Mouse (Mus musculus) kidney, embryonic 16.5 days (tissue): ENCODE measurements around the gene Med20. TPM values are rescaled to one million over a fixed set of nuclear protein-coding genes. Genes with fewer than 3 reads are reported as not detected.

Source experiments
- ATAC-seq: fragments of 200-750 bp; cut with Nextera tagmentation; 2 replicates; pipeline ENCODE4 v1.8.0; 2017; ENCODE audit warnings: moderate TSS enrichment; ENCODE audit not compliant: low FRiP score, low TSS enrichment
- H3K27ac ChIP-seq: fragments of 300-500 bp; sonication (generic); 2 replicates; pipeline ENCODE4 v1.5.1; 2014; ENCODE audit warnings: low read length
- H3K27me3 ChIP-seq: fragments of 300-500 bp; sonication (generic); 2 replicates; pipeline ENCODE4 v1.6.1; 2014; ENCODE audit warnings: low read length, control low read depth, mixed read lengths; ENCODE audit not compliant: insufficient read depth
- H3K36me3 ChIP-seq: fragments of 300-500 bp; sonication (generic); 2 replicates; pipeline ENCODE4 v1.6.1; 2014; ENCODE audit warnings: low read length, control low read depth, mixed read lengths; ENCODE audit not compliant: insufficient read depth
- H3K4me1 ChIP-seq: fragments of 300-500 bp; sonication (generic); 2 replicates; pipeline ENCODE4 v1.6.1; 2014; ENCODE audit warnings: low read length, control low read depth, mixed read lengths; ENCODE audit not compliant: insufficient read depth
- H3K4me2 ChIP-seq: fragments of 300-500 bp; sonication (generic); replicated peaks from 2 replicates; pipeline ENCODE4 v1.6.1; 2014; ENCODE audit warnings: low read depth, low read length
- H3K4me3 ChIP-seq: fragments of 300-500 bp; sonication (generic); 2 replicates; pipeline ENCODE4 v1.5.1; 2014; ENCODE audit warnings: mild to moderate bottlenecking, low read length
- H3K9ac ChIP-seq: fragments of 300-500 bp; sonication (generic); replicated peaks from 2 replicates; pipeline ENCODE4 v1.6.1; 2014; ENCODE audit warnings: low read length
- H3K9me3 ChIP-seq: fragments of 300-500 bp; sonication (generic); 2 replicates; pipeline ENCODE4 v1.6.1; 2016; ENCODE audit warnings: low read length, control low read depth
- WGBS: fragments of 180-500 bp; shearing (Covaris S2); extraction: QIAGEN DNeasy Blood & Tissue Kit; methylation state at CpG from one replicate; pipeline ENCODE4 v1.1.7; 2014; 5-methylcytosine and 5-hydroxymethylcytosine counted together
- polyA plus RNA-seq: library from polyadenylated mRNA; unstranded; fragments of >200 nt; fragmentation: Nextera tagmentation; extraction: Ambion mirVana; gene quantifications from 2 replicates; pipeline ENCODE4 v1.2.1, GENCODE M21; 2015

Gene Med20
- polyA plus RNA-seq: 47.7 and 53.9 TPM in 2 replicates

GRCm38 (mm10) chr17:47610849-47611660, at the start of gene Med20, which contains the start of the genes Bysl and Gm20517:
TSS of gene Med20 (plus strand) at chr17:47611582.
TSS of gene Bysl (minus strand) at chr17:47611492.
TSS of gene Gm20517 (plus strand) at chr17:47611589.
- peak within 1 kb of the TSS; percentile 90 for H3K4me3 ChIP-seq
- H3K4me2 ChIP-seq: peak within 1 kb of the TSS; percentile 89
- peak within 1 kb of the TSS; percentile 52 for H3K27ac ChIP-seq
- peak within 1 kb of the TSS; percentile 82 for H3K9ac ChIP-seq
- no peaks in the 10 kb centered on the region for H3K27me3 ChIP-seq
- WGBS: under 1% methylated on average over 59 of the region's 59 CpGs
- H3K4me1 ChIP-seq: peaks cover 20% of the 10 kb centered on the region
- ATAC-seq: peak; percentile 94
- no peaks in the 10 kb centered on the region for H3K9me3 ChIP-seq
- H3K36me3 ChIP-seq: peaks cover 12% of the 10 kb centered on the region; the same call in 1 of the 2 replicates

- Histone ChIP-seq H3K9me3 (no peaks in the 10 kb centered on the region), H3K4me1 (0 out of 2 replicates have a peak, but pooled peaks cover 4% of the 10 kb centered on the region), H3K4me3 (no peak overlapping the region), H3K27ac (no peak overlapping the region), H3K9ac (no peak overlapping the region), H3K36me3 (no peaks in the 10 kb centered on the region), H3K27me3 (no peaks in the 10 kb centered on the region), H3K4me2 (no peak overlapping the region)
- no peak for ATAC-seq
- 82% methylated on average over 6 of the region's 6 CpGs for WGBS
Observed at GRCm38 (mm10) chr17:47562875-47563274, 48.5 kb upstream of the Med20 start.

DNA sequence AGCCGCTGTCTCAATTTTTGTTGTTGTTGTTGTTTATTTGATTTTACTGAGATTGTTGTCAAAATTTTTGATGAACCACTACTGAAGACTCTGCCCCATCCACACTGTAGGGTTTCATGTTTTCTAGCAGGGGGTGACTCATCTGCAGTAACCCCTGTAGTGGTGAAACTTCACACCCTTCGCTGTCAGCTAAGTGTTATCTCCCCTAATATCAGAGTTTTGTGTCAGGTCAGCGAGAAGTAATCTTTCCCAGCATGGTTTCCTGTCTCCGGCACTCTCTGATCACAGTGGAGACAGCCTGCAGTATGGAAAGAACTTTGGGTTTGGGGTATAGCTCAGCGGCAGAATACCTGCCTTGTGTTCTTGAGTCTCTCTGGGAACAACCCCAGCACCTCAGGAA, 46.8 kb upstream of the Med20 start:
- Histone ChIP-seq H3K4me2 (no peak overlapping the region), H3K27ac (no peak overlapping the region), H3K4me3 (no peak overlapping the region), H3K36me3 (no peaks in the 10 kb centered on the region), H3K9me3 (no peaks in the 10 kb centered on the region), H3K27me3 (no peaks in the 10 kb centered on the region), H3K9ac (no peak overlapping the region), H3K4me1 (0 out of 2 replicates have a peak, but pooled peaks cover 4% of the 10 kb centered on the region)
- no peak for ATAC-seq
- WGBS: 83% methylated on average over 5 of the region's 5 CpGs

GRCm38 (mm10) chr17:47566133-47566532, 45.2 kb upstream of the Med20 start:
- no peak overlapping the region for H3K4me3 ChIP-seq
- H3K27me3 ChIP-seq: no peaks in the 10 kb centered on the region
- H3K4me1 ChIP-seq: 0 out of 2 replicates have a peak, but pooled peaks cover 4% of the 10 kb centered on the region
- no peak overlapping the region for H3K27ac ChIP-seq
- H3K36me3 ChIP-seq: no peaks in the 10 kb centered on the region
- 15% methylated on average over 2 of the region's 2 CpGs for WGBS
- ATAC-seq: 0 out of 2 replicates have a peak, but pooled peaks have one; percentile 42
- H3K9me3 ChIP-seq: no peaks in the 10 kb centered on the region
- H3K4me2 ChIP-seq: no peak overlapping the region
- H3K9ac ChIP-seq: no peak overlapping the region

DNA sequence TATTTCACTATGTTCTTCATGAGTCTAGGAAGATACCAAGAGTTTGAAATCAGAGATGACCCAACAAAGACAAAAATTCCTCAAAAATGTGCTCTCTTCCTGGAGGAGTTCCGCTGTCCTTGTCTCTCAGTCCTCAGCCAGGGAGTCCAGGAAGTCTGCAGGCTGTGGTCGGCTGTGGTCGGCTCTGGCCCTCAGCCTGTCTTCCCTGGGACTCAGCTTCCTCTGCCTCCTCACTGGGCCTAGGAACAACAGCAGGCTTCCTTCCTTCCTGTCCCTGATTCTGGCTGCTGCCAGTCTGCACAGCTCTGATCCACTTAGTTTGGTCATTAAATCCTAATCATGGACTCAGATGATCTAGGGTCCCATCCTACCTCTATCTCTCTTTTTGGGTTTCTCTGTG, 44.1 kb upstream of the Med20 start:
- H3K9ac ChIP-seq: no peak overlapping the region
- H3K27me3 ChIP-seq: no peaks in the 10 kb centered on the region
- ATAC-seq: peak; percentile 77
- WGBS: 62% methylated on average over 3 of the region's 3 CpGs
- H3K27ac ChIP-seq: peak overlapping the region; percentile 54; the same call in 1 of the 2 replicates
- no peaks in the 10 kb centered on the region for H3K36me3 ChIP-seq
- no peaks in the 10 kb centered on the region for H3K9me3 ChIP-seq
- no peak overlapping the region for H3K4me2 ChIP-seq
- no peak overlapping the region for H3K4me3 ChIP-seq
- 0 out of 2 replicates have a peak, but pooled peaks cover 4% of the 10 kb centered on the region for H3K4me1 ChIP-seq

GRCm38 (mm10) chr17:47568389-47568788, 43.0 kb upstream of the Med20 start:
- Histone ChIP-seq H3K9me3 (no peaks in the 10 kb centered on the region), H3K27me3 (no peaks in the 10 kb centered on the region), H3K36me3 (no peaks in the 10 kb centered on the region), H3K27ac (no peak overlapping the region), H3K4me1 (0 out of 2 replicates have a peak, but pooled peaks cover 4% of the 10 kb centered on the region), H3K4me2 (no peak overlapping the region), H3K9ac (no peak overlapping the region), H3K4me3 (no peak overlapping the region)
- no peak for ATAC-seq
- 92% methylated on average over 3 of the region's 3 CpGs for WGBS

GRCm38 (mm10) chr17:47568951-47569527, 42.3 kb upstream of the Med20 start:
- Histone ChIP-seq H3K27me3 (no peaks in the 10 kb centered on the region), H3K9ac (no peak overlapping the region), H3K27ac (no peak overlapping the region), H3K4me1 (0 out of 2 replicates have a peak, but pooled peaks cover 4% of the 10 kb centered on the region), H3K4me3 (no peak overlapping the region), H3K36me3 (no peaks in the 10 kb centered on the region), H3K4me2 (no peak overlapping the region), H3K9me3 (no peaks in the 10 kb centered on the region)
- WGBS: 82% methylated on average over 10 of the region's 10 CpGs
- ATAC-seq: no peak

DNA sequence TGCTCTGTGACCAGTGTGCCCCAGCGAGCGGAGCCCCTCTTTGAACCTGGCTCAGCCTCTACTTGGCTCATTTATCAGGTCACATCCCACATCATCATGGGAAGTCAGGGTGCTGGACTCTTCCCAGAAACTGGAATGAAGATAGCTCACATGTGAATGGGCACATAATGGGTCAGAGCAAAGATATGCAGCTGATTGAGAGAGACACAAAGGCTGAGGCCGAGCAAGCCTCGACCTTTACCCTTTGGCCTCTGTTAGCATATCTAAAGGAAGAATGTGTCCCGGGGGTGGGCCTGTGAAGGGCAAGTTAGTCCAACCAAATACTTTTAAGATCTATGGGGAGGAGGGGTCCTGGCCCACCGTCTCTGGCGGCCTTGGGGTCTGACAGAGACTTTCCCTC, 39.8 kb upstream of the Med20 start:
- no peaks in the 10 kb centered on the region for H3K27me3 ChIP-seq
- H3K9me3 ChIP-seq: no peaks in the 10 kb centered on the region
- H3K27ac ChIP-seq: no peak overlapping the region
- WGBS: 48% methylated on average over 7 of the region's 7 CpGs
- no peak overlapping the region for H3K4me3 ChIP-seq
- no peak overlapping the region for H3K9ac ChIP-seq
- no peak overlapping the region for H3K4me2 ChIP-seq
- ATAC-seq: no peak
- 0 out of 2 replicates have a peak, but pooled peaks cover 4% of the 10 kb centered on the region for H3K4me1 ChIP-seq
- no peaks in the 10 kb centered on the region for H3K36me3 ChIP-seq

GRCm38 (mm10) chr17:47572436-47572835, 38.9 kb upstream of the Med20 start:
- no peak overlapping the region for H3K4me3 ChIP-seq
- H3K9me3 ChIP-seq: no peaks in the 10 kb centered on the region
- no peaks in the 10 kb centered on the region for H3K27me3 ChIP-seq
- no peaks in the 10 kb centered on the region for H3K4me1 ChIP-seq
- H3K27ac ChIP-seq: no peak overlapping the region
- no peak overlapping the region for H3K9ac ChIP-seq
- no peak for ATAC-seq
- no peak overlapping the region for H3K4me2 ChIP-seq
- no peaks in the 10 kb centered on the region for H3K36me3 ChIP-seq

GRCm38 (mm10) chr17:47574028-47574427, 37.4 kb upstream of the Med20 start:
- WGBS: 71% methylated on average over 8 of the region's 8 CpGs
- no peak overlapping the region for H3K4me2 ChIP-seq
- no peak for ATAC-seq
- H3K27ac ChIP-seq: no peak overlapping the region
- no peaks in the 10 kb centered on the region for H3K4me1 ChIP-seq
- H3K9ac ChIP-seq: no peak overlapping the region
- H3K4me3 ChIP-seq: no peak overlapping the region
- H3K27me3 ChIP-seq: no peaks in the 10 kb centered on the region
- H3K36me3 ChIP-seq: no peaks in the 10 kb centered on the region
- no peaks in the 10 kb centered on the region for H3K9me3 ChIP-seq
